Mouse (Mus musculus) cerebellum, adult 2 months (tissue): ENCODE measurements around the gene Krtap2-4.

Source experiments
- CTCF ChIP-seq: fragments of 200-500 bp; IDR thresholded peaks from 2 replicates; pipeline ENCODE4 v1.5.1; 2011; ENCODE audit warnings: low read depth, mild to moderate bottlenecking, control low read depth, low read length, moderate library complexity, borderline replicate concordance; ENCODE audit not compliant: insufficient read depth
- POLR2A ChIP-seq: fragments of 200-500 bp; IDR thresholded peaks from 2 replicates; pipeline ENCODE4 v1.6.1; 2011; ENCODE audit warnings: low read length, control low read depth, borderline replicate concordance; ENCODE audit not compliant: insufficient read depth

GRCm38 (mm10) chr11:99630890-99631289 lies 16.2 kb upstream of the Krtap2-4 start:
- TF ChIP-seq POLR2A (no peak), CTCF (no peak)
